ENCODE assay signal across 13 mouse cellular contexts in the genomic region with DNA sequence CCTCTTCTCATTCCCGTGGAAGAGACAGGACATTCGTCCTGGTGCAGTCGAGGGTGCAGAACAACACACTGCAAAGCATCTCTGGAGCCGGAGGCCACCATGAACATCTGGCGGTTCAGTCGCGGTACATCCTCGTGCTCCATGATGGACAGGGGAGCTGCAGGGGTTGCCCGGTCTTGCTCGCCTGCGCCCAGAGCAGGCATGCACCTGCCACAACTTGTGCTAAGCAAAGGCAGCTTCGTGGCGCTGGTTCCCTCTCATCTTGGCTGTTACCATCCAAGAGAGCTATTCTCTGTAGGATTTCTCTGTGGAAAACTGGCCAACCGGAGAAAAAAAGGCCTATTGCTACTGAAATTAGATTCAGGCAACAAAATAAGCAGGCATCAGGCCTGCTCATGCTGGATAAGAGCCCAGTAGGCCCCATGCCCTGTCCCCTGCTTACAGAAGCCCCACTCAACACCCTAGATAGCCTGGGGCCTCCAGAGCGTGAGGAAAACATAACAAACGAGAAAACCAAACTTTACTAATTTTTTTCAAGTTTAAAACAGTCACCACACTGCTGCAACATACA. TPM values are rescaled to one million over a fixed set of nuclear protein-coding genes. Genes with fewer than 3 reads are reported as not detected.
A peak's percentile ranks its signal among the peaks of the same experiment; 100 is the strongest.
DNase-seq lines count a peak whose midpoint lies in the region; ATAC-seq and TF ChIP-seq lines count a peak whose summit lies in the region.
"Had no signal": no experiment of that assay in that cellular context is flagged by ENCODE, and none has a peak within 500 bp of the region (broad histone marks: within the 10 kb centered on the region; RNA-seq: fewer than 3 reads in every experiment).

No protein-coding gene starts in this region.

- peaks cover 48% of the 10 kb centered on the region for H3K4me1 ChIP-seq in midbrain, embryonic 10.5 days
- peaks cover 9% of the 10 kb centered on the region; the same call in 1 of the 2 replicates for H3K4me1 ChIP-seq in midbrain, embryonic 11.5 days (ENCODE audit: control insufficient read depth, insufficient read depth, low read length)
- H3K4me1 ChIP-seq in embryonic facial prominence, embryonic 14.5 days (ENCODE audit: control insufficient read depth, insufficient read depth, low read length) = peaks cover 7% of the 10 kb centered on the region
- H3K4me1 ChIP-seq in hindbrain, postnatal 0 days (ENCODE audit: insufficient read depth, low read length) = no peaks in the 10 kb centered on the region
- peaks cover 6% of the 10 kb centered on the region for H3K4me1 ChIP-seq in midbrain, embryonic 16.5 days (ENCODE audit: control insufficient read depth, insufficient read depth, low read length)

- ATAC-seq in midbrain, embryonic 11.5 days (ENCODE audit: low FRiP score) = no peak
- no peak for ATAC-seq in embryonic facial prominence, embryonic 14.5 days (ENCODE audit: low read depth)
- ATAC-seq in hindbrain, postnatal 0 days = peak; percentile 42; the same call in 1 of the 2 replicates
- ATAC-seq in midbrain, embryonic 16.5 days = no peak
- no peak for ATAC-seq in CD4-positive, CD25-positive, alpha-beta regulatory T cell, adult 4 months

- H3K27me3 ChIP-seq in midbrain, embryonic 10.5 days (ENCODE audit: low read depth, poor library complexity, severe bottlenecking) = peaks cover 6% of the 10 kb centered on the region
- no peaks in the 10 kb centered on the region for H3K27me3 ChIP-seq in midbrain, embryonic 11.5 days (ENCODE audit: control insufficient read depth, insufficient read depth, low read length)
- no peaks in the 10 kb centered on the region for H3K27me3 ChIP-seq in embryonic facial prominence, embryonic 14.5 days (replicated peaks; ENCODE audit: control insufficient read depth, insufficient read depth, low read length)
- H3K27me3 ChIP-seq in hindbrain, postnatal 0 days (ENCODE audit: insufficient read depth, low read length) = no peaks in the 10 kb centered on the region
- no peaks in the 10 kb centered on the region for H3K27me3 ChIP-seq in midbrain, embryonic 16.5 days (ENCODE audit: control insufficient read depth, insufficient read depth, low read depth, low read length)
- H3K27me3 ChIP-seq: embryonic facial prominence, embryonic 15.5 days; heart, embryonic 12.5 days had no signal

- TF ChIP-seq CTCF in hindbrain, postnatal 0 days (IDR thresholded peaks at IDR 0.05; ENCODE audit: low read depth) = no peak

- H3K9ac ChIP-seq in midbrain, embryonic 11.5 days (ENCODE audit: low read length) = no peak overlapping the region
- H3K9ac ChIP-seq in embryonic facial prominence, embryonic 14.5 days (ENCODE audit: low read depth, low read length) = no peak overlapping the region
- H3K9ac ChIP-seq in hindbrain, postnatal 0 days (replicated peaks; ENCODE audit: low read length) = no peak overlapping the region
- H3K9ac ChIP-seq in midbrain, embryonic 16.5 days (ENCODE audit: low read depth, low read length) = no peak overlapping the region
- H3K9ac ChIP-seq: embryonic facial prominence, embryonic 15.5 days; heart, embryonic 12.5 days had no signal

- WGBS in midbrain, embryonic 10.5 days = 87% methylated on average over 16 of the region's 16 CpGs
- 87% methylated on average over 16 of the region's 16 CpGs for WGBS in midbrain, embryonic 11.5 days
- 76% methylated on average over 16 of the region's 16 CpGs for WGBS in embryonic facial prominence, embryonic 14.5 days
- WGBS in hindbrain, postnatal 0 days = 52% methylated on average over 16 of the region's 16 CpGs
- WGBS in midbrain, embryonic 16.5 days = 76% methylated on average over 16 of the region's 16 CpGs

- peak overlapping the region; percentile 53; the same call in 1 of the 2 replicates for H3K27ac ChIP-seq in midbrain, embryonic 10.5 days (replicated peaks)
- no peak overlapping the region for H3K27ac ChIP-seq in midbrain, embryonic 11.5 days (ENCODE audit: low read depth, low read length)
- H3K27ac ChIP-seq in embryonic facial prominence, embryonic 14.5 days (replicated peaks; ENCODE audit: low read depth, low read length) = no peak overlapping the region
- H3K27ac ChIP-seq in hindbrain, postnatal 0 days = peak overlapping the region; percentile 32; the same call in 1 of the 2 replicates
- 0 out of 2 replicates have a peak overlapping the region, but pooled peaks have one; percentile 24 for H3K27ac ChIP-seq in midbrain, embryonic 16.5 days (ENCODE audit: low read length)
- H3K27ac ChIP-seq: embryonic facial prominence, embryonic 15.5 days; gastrocnemius, adult 2 months had no signal

- no peaks in the 10 kb centered on the region for H3K36me3 ChIP-seq in midbrain, embryonic 10.5 days
- H3K36me3 ChIP-seq in midbrain, embryonic 11.5 days (ENCODE audit: control insufficient read depth, insufficient read depth, low read length) = no peaks in the 10 kb centered on the region
- H3K36me3 ChIP-seq in embryonic facial prominence, embryonic 14.5 days (ENCODE audit: control insufficient read depth, insufficient read depth, low read length) = no peaks in the 10 kb centered on the region
- H3K36me3 ChIP-seq in hindbrain, postnatal 0 days (ENCODE audit: insufficient read depth, low read length) = no peaks in the 10 kb centered on the region
- H3K36me3 ChIP-seq in midbrain, embryonic 16.5 days (ENCODE audit: control insufficient read depth, insufficient read depth, low read length) = no peaks in the 10 kb centered on the region
- H3K36me3 ChIP-seq: embryonic facial prominence, embryonic 15.5 days; heart, embryonic 12.5 days had no signal

- H3K4me3 ChIP-seq in midbrain, embryonic 10.5 days = no peak overlapping the region
- no peak overlapping the region for H3K4me3 ChIP-seq in midbrain, embryonic 11.5 days (ENCODE audit: low read depth, low read length)
- H3K4me3 ChIP-seq in embryonic facial prominence, embryonic 14.5 days (ENCODE audit: low read depth, low read length) = no peak overlapping the region
- no peak overlapping the region for H3K4me3 ChIP-seq in hindbrain, postnatal 0 days (ENCODE audit: low read length)
- no peak overlapping the region for H3K4me3 ChIP-seq in midbrain, embryonic 16.5 days (ENCODE audit: low read depth, low read length)
- H3K4me3 ChIP-seq: embryonic facial prominence, embryonic 15.5 days; gastrocnemius, adult 2 months; heart, embryonic 12.5 days had no signal

- DNase-seq in midbrain, embryonic 10.5 days (ENCODE audit: low spot score) = no peak
- no peak for DNase-seq in midbrain, embryonic 11.5 days (ENCODE audit: low spot score, missing footprints)
- peak; percentile 15 for DNase-seq in embryonic facial prominence, embryonic 14.5 days (ENCODE audit: low spot score)
- DNase-seq in hindbrain, postnatal 0 days (ENCODE audit: low spot score) = peak; percentile 54
- DNase-seq in heart, postnatal 14 days = no peak
- DNase-seq: cerebellum, postnatal 36 days; gastrocnemius, adult 2 months; kidney, postnatal 4 days; lung, postnatal 14 days had no signal

- no peak overlapping the region for H3K4me2 ChIP-seq in midbrain, embryonic 11.5 days
- no peak overlapping the region for H3K4me2 ChIP-seq in embryonic facial prominence, embryonic 14.5 days (ENCODE audit: low read depth, low read length)
- H3K4me2 ChIP-seq in hindbrain, postnatal 0 days (ENCODE audit: low read depth, low read length) = no peak overlapping the region
- H3K4me2 ChIP-seq in midbrain, embryonic 16.5 days (ENCODE audit: low read length) = no peak overlapping the region
- H3K4me2 ChIP-seq: embryonic facial prominence, embryonic 15.5 days; heart, embryonic 12.5 days had no signal

- intact Hi-C loops in heart, postnatal 14 days (cut with DNase I) = loop anchor here (10.0 kb wide), 1 partner anchor 526 kb away; no protein-coding TSS in a partner anchor

- no peaks in the 10 kb centered on the region for H3K9me3 ChIP-seq in midbrain, embryonic 10.5 days (replicated peaks)
- H3K9me3 ChIP-seq in midbrain, embryonic 11.5 days (ENCODE audit: control insufficient read depth, low read length) = no peaks in the 10 kb centered on the region
- no peaks in the 10 kb centered on the region for H3K9me3 ChIP-seq in embryonic facial prominence, embryonic 14.5 days (ENCODE audit: control insufficient read depth, low read length)
- H3K9me3 ChIP-seq in hindbrain, postnatal 0 days (ENCODE audit: low read length) = no peaks in the 10 kb centered on the region
- no peaks in the 10 kb centered on the region for H3K9me3 ChIP-seq in midbrain, embryonic 16.5 days (replicated peaks; ENCODE audit: control insufficient read depth, low read length, poor library complexity, severe bottlenecking)
- H3K9me3 ChIP-seq: embryonic facial prominence, embryonic 15.5 days; heart, embryonic 12.5 days had no signal

RNA-seq across cellular contexts. Expression of gene Fam20b, which starts 29.6 kb away (rescaled TPM):
- 16.6 and 19.9 TPM in 2 replicates for polyA plus RNA-seq in midbrain, embryonic 10.5 days (2016; fragmentation: Nextera tagmentation; extraction: Ambion mirVana)
- 21.5 and 22.7 TPM in 2 replicates for polyA plus RNA-seq in midbrain, embryonic 11.5 days (2014; fragmentation: Nextera tagmentation; extraction: Ambion mirVana)
- 30.0 and 31.1 TPM in 2 replicates for polyA plus RNA-seq in embryonic facial prominence, embryonic 14.5 days (2014; fragmentation: Nextera tagmentation; extraction: Ambion mirVana)
- total RNA-seq in hindbrain, postnatal 0 days (2014; rRNA removed) = 53.7 TPM in 2 replicates
- 27.7 and 29.6 TPM in 2 replicates for polyA plus RNA-seq in hindbrain, postnatal 0 days (2015; fragmentation: Nextera tagmentation; extraction: Ambion mirVana)
- 34.4 and 34.5 TPM in 2 replicates for polyA plus RNA-seq in midbrain, embryonic 16.5 days (2015; fragmentation: Nextera tagmentation; extraction: Ambion mirVana)
- 10 to 100 TPM; 40.2 to 42.5 TPM for total RNA-seq in heart, postnatal 14 days (2021)
- polyA plus RNA-seq in CD4-positive, CD25-positive, alpha-beta regulatory T cell, adult 4 months (2017; shearing (Covaris generic)) = 10 to 100 TPM; 11.5 to 18.8 TPM

Comparison
In these comparisons a context has a peak if more than half of its experiments do, and no peak if none do; other contexts are left out.
1. H3K27ac ChIP-seq: peak in midbrain, embryonic 10.5 days (single experiment), hindbrain, postnatal 0 days (single experiment) and midbrain, embryonic 16.5 days (single experiment); none in midbrain, embryonic 11.5 days (single experiment) and embryonic facial prominence, embryonic 14.5 days (single experiment).
2. DNase-seq: peak in embryonic facial prominence, embryonic 14.5 days (single experiment) and hindbrain, postnatal 0 days (single experiment); none in midbrain, embryonic 10.5 days (single experiment), midbrain, embryonic 11.5 days (single experiment) and heart, postnatal 14 days (0 of 2).